Mouse (Mus musculus): ENCODE data around the gene Alas2. TPM values are rescaled to one million over a fixed set of nuclear protein-coding genes. Genes with fewer than 3 reads are reported as not detected.

Alas2 gene
- total RNA-seq, 2 experiments from 2014 or later: 5.6 to 27.5 TPM

Small RNA genes lying within 50 kb of the gene (microRNA-seq; reads per million reads assigned to microRNA genes)
- gene Mir3620 (ENCODE audit: borderline replicate concordance in 2 of 2): 0 reads per million in 2 experiments

Other genes with a start within 250 kb of the Alas2 start
- gene Tmem29, start 88.2 kb upstream of the Alas2 start, total RNA-seq (2021): 1 to 10 TPM; 4.6 to 6.3 TPM
- 10 to 100 TPM; 17.0 to 37.5 TPM for gene Pfkfb1, start 40.9 kb downstream of the Alas2 start, total RNA-seq (2021)
- gene Apex2, start 42.5 kb downstream of the Alas2 start, total RNA-seq (2021): 1 to 10 TPM; 4.1 to 7.5 TPM
- gene Tro, start 110.2 kb downstream of the Alas2 start, total RNA-seq (2021): under 1 TPM; 0.36 to 0.59 TPM